Mouse (Mus musculus) heart, postnatal 0 days (tissue): Measurements from ENCODE around the gene Lim2.

Experiments
- CTCF ChIP-seq: IDR thresholded peaks from 2 replicates; pipeline ENCODE4 v1.5.1; 2016; ENCODE audit warnings: antibody characterized with exemption, control low read depth, low read depth
- EP300 ChIP-seq: IDR thresholded peaks from 2 replicates; pipeline ENCODE4 v1.6.1; 2016; ENCODE audit warnings: antibody characterized with exemption, low read depth

- TF ChIP-seq CTCF: no peak
- TF ChIP-seq EP300: no peak
These were observed 48.9 kb downstream of the Lim2 start for GRCm38 (mm10) chr7:43476376-43476775.
